Mouse (Mus musculus) erythroid progenitor cell, adult 5-6 weeks (primary cell): ENCODE measurements around the gene Odc1. TPM values are rescaled to one million over a fixed set of nuclear protein-coding genes. Genes with fewer than 3 reads are reported as not detected.

Experiments
- ATAC-seq: replicated peaks from 2 replicates; pipeline ENCODE4 v1.8.0; 2016; ENCODE audit warnings: moderate number of reproducible peaks, mild to moderate bottlenecking, moderate TSS enrichment, inconsistent platforms; ENCODE audit not compliant: poor library complexity, low FRiP score, severe bottlenecking
- total RNA-seq, 2 experiments: library from RNA; stranded (forward) in 1 of 2; stranded (reverse) in 1 of 2; fragments of 150-400 nt in 1 of 2; fragments of 186-747, 209-891 nt in 1 of 2; gene quantifications; 2 replicates each; pipeline versions ENCODE4 v1.2.3 to v1.2.4; 2015 to 2017; ENCODE audit warnings: low replicate concordance in 2 of 2

The Odc1 gene
- total RNA-seq (2015; ENCODE audit: low replicate concordance) (1,351 and 1,432 TPM in 2 replicates), total RNA-seq (2017; ENCODE audit: low replicate concordance) (1,739 and 2,218 TPM in 2 replicates)

DNA sequence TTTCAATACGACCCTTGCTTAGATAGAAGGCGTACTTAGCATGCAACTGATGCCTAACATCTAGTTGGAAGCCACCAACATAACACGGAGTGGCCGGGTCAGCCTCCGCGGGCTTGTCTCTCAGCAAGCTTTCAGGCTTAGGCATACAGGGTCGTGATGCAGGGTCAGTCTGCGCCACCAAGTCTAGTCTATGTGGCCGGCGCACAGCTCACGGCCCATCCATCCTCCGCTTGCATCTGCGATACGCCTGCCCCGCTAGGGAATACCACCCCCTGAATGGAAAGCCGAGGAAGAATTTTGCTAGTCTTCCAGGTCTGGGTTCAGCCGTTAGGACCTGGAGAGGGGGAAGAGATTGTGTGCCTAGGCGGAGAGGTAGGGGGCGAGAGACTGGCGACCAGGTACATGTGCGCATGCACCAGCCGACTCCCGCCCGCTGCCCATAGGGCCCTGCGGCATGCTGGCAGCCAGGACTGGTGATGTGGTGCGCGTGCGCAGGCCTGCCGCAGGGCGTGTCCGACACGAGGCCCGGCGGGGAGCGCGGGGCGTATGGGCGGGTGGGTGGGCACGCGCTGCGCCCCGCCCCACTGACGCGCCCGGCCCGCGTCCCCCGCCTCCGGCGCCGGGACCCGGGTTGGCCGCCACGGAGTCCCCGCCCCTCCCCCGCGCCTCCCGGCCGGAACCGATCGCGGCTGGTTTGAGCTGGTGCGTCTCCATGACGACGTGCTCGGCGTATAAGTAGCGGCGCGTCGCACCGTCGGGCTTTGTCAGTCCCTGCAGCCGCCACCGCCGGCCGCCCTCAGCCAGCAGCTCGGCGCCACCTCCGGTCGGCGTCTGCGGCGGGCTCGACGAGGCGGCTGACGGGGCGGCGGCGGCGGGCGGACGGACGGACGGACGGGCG is at the start of gene Odc1:
Gene Odc1 (plus strand): TSS at position 586 of the 898 bp plus-strand sequence.
- peak; percentile 87 for ATAC-seq

DNA sequence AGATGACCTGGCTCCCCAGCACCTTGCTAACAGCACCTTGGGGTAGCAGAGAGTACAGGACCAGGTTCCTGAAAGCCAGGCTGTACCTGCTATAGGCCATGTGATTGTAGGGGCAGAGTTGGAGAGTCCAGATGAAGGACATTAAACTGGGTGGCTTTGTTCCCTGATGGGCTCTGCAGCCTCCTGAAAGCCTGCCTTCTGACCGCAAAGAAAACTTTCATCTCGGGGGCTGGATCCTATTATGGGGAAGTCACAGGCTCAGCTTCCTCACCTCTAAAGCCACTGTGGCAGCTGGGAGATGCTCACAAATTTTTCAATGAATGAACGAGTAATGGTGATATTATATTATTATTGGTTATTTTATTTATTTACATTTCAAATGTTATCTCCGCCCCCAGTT is 49.8 kb upstream of the Odc1 start:
- ATAC-seq = no peak

DNA sequence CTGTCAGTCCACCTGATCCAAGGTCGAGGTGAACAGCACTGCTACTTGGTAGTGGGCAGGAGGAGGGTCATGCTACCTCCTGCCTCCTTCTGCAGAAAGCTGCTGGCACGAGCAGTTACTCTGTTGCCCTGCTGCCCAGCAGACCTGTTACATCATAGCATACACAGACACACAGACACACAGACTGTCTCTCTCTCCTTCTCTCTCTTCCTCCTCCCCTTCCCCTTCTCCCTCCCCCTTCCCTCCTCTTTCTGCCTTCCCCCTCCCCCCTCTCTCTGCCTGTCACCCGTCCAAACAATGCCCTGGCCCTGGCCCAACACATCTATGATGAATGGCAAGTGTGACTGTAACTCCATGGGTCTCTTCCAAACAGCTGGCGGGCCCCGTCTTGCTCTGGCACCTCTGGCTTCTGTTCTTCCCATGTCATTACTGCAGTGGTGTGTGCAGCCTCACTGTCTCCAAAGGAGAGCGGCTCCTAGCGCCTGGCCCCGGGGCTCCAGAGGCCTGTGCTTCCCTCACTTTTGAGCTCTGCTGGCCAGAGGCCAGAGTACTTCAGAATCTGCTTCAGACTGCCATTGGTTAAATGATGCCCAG is 48.6 kb upstream of the Odc1 start:
- no peak; the same call in 1 of the 2 replicates for ATAC-seq

DNA sequence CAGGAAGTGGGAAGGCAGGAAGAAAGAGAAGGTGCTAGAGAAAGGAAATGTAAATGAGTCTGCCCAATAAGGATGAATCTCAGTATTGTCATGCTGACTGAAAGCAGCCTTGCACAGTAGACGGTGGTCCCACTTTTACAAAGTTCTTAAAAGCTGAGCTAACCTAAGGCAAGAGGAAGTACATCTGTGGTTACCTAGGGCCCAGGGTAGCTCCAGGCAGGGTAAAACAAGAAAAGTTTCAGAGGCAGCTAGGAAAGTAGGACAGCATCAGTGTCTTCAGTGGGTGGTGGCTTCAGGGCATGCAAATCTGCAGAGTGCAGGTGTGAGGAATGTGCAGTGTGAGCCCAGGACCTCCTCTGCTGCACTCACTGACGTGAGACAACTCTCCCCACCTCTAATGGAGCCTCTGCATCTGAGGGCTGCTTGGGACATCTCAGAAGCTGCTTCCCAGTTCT is 38.9 kb upstream of the Odc1 start:
- peak; percentile 70 for ATAC-seq

DNA sequence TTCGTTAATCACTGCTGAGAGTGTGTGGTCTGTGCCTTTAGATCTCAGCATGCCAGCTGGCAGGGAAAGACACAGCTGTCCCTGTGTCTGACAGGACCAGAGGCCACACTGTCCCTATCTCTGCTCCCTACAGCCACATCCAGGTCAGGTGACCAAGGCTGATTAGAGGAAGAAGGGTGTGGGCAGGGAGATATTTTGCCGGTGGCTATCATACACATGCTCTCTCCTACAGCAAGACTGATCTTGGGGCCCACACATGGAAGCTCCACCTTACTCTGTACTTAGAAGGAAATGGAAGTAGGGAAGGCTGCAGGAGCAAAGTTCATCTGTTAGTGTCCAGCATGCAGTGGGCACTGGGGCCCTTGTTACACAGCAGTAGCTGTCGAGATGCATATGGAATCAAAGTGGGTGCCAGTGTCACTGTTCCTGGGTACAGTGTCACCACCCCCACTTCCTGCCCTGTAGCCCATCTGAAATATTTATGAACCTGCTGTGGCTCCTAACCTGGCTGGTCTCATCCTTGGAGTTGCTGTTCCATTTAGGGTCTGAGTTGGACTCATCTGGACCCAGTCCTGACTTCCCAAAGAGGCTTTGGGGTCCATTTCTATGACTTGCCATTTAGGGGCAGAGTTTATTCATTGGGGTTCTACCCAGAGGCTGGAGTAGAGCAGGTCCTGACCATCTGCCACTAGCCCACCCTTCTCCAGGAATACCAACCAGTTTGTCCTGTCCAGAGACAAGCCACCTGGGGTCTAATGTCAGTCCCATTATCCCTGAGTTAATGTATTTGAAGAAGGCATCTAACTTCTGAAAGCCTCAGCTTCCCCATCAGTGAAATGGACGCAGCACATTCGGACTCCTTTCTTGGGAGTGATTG is 38.2 kb upstream of the Odc1 start:
- ATAC-seq = peak; percentile 96

DNA sequence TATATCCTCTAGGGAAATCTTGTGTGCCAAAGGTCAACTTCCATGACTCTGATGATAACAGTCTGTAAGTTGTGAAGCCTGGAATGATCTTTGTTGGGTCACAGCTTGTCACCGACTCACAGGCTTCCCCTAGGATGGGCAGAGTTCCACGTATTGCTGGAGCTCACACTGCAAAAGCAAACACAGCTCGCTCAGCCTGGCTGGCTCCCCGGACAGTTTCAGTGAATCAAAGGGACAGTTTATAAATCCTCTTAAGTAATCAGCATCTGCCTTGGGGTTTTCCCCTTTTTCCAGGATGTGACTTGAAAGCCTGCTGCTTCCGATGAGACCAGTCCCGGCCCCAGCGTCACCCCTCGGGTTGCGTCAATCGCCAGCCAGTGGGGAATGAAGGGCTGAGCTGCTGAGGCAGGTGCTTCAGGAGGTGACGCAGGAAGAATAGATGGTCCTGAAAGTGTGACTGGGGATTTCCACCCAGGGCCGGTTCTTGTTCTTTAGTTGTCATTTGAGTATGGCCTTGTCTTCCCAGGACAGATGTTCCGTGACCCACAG is 37.5 kb upstream of the Odc1 start:
- 0 out of 2 replicates have a peak, but pooled peaks have one; percentile 12 for ATAC-seq

DNA sequence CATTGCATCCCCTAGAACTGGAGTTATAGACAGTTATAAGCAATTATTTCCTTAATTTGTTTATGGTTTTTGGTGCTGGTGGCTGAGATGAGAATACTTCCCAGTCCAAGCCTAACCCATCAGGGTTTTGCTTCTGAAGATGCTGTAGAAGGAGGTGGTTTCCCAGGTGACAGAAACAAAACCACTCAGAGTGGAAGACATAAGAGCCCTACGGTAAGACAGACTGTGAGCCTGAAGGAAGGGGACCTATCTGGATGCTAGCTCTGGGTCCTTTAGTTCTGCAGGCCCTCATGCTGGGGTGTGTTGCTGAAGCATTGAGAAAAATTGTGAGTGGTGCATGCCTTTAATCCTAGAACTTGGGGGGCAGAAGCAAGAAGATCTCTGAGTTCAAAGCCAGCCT is 35.3 kb upstream of the Odc1 start:
- ATAC-seq = no peak

DNA sequence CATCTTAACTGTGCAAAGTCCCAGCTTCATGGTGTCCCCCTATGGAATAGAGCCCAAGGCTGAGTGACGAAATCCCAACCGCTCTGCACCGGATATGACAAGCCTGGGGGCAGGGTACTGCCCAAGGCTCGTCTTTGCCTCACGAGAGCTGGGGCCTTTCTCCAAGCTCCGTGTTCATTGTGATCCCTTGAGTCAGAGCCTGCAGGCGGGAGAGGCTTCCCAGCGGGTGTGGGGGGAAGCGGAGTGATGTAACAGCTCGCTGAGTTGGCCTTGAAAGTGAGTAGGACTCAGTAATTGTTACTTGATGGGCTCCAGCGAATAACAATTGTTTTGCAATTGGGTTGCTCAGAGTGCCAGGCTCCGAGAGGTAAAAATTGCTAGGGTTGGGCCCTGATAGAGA is 34.4 kb upstream of the Odc1 start:
- no peak for ATAC-seq

DNA sequence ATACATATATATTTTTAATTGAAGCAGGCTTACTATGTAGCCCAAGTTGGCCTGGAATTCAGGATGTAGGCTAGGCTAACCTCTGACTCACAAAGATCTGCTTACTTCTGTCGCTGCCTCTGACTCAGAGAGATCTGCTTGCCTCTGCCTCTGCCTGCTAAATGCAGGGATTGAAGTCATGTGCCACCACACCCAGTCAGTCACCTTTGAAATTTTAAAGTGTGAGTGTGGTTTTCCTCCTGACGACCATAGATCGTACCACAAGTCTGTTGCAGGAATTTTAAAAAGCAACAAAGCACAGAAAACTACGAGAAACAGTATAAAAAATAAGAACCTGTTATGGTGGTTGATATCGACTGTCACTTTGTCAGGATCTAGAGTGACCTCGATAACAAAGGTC is 33.6 kb upstream of the Odc1 start:
- ATAC-seq = no peak

DNA sequence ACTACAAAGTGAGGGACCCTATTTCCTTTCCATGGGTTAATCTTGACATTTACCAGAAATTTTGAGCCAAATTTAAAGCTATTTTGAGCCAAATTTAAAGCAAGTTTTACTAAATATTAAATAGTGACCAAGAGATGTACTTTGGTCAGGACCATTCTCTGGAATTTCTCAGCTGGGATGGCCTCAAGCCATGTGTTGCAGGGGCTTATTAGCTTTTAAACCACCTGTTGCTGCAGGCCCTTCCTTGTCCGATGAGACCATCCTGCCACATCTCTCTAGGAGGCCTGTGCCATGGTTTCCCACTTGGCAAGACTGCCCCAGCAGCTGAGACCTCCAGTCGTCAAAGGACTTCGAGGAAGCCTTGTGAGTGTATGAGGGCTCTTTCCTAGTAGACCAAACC is 15.4 kb upstream of the Odc1 start:
- no peak for ATAC-seq

DNA sequence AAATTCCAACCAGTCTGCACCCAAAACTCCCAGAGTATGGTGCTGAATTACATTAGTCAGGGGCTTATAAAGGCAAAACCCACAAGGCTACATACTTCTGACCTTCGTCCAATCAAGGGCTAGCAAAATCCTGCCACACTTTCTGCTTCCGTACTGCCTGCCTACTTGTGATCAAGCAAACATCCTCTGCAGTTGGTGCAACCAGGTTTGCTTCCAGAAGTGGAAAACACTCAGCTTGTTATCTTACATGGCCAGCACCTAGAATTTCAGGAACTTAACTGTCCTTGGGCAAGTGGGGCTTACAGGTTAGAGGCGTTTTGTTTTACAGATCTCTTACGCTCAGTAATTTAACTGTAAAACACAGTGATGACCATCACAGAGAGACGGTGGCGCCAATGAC is 14.9 kb upstream of the Odc1 start:
- peak; percentile 34; the same call in 1 of the 2 replicates for ATAC-seq

DNA sequence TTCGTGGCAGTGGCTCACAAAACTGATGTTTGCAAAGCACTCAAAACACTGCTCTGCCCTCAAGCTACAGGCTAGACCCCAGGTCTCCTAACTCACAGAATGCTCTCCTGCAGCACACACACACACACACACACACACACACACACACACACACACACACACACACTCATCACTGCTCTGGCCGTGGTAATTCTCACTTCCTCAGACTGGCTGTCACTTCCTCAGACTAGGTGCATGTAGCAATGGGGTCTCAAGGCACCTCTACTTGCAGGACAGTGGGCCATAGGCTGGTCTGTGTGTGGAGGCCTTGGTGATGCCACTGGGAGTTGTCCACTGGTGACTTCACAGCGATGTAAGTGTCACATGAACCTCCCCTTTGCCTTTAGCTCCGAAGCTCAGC is 13.8 kb upstream of the Odc1 start:
- no peak for ATAC-seq

DNA sequence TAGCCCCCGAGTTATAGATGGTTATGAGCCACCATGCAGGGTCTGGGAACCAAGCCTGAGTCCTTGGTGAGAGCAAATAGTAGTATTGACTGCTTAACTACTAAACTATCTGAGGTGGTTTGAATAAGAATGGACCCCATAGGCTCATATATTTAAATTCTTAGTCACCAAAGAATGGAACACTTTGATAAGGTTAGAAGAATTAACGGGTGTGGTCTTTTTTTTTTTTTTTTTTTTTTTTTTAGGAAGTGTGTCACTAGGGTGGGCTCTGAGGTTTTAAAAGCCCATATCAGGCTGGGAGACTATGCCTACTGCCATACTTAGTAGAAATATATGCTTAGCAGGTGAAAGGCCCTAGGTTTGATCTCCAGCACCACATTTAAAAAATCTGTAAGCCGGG is 8.4 kb upstream of the Odc1 start:
- no peak for ATAC-seq

DNA sequence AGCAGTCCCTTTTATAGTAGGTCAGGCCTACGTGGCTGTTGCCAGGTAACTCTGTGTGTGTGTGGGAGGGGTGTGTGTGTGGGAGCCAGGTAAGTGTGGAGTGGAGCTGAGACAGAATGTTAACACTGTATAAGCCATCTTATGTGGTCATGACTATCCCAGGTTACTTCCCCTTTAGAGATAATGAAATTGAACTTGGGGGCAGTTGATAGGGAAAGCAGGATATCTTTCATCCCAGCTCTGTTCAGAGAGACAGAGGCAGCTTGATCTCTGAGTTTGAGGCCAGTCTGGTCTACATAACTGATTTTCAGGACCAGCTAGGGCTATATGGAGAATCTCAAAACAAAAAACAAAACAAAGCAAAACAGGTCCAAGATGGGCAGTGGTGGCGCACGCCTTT is 7.4 kb upstream of the Odc1 start:
- ATAC-seq = no peak; the same call in 1 of the 2 replicates

DNA sequence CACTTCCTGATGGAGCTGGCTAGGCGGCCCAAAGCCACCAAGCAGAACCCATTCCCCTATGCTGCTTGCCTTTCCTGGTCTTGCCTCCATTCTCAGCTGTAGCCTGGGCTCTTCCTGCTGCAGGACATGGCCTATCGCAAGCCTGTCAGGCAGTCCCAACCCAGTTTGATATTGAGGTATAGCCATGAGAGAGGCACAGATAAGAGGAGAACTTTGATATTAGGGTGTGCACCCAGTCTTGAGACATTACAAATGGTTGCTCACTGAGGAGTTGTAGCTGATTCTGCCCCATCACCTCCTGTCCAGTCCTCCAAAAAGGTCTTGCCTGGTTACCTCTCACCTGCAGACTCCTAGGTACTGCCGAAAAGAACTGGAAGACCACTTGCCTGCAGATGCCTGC is 6.5 kb upstream of the Odc1 start:
- ATAC-seq = peak; percentile 89

DNA sequence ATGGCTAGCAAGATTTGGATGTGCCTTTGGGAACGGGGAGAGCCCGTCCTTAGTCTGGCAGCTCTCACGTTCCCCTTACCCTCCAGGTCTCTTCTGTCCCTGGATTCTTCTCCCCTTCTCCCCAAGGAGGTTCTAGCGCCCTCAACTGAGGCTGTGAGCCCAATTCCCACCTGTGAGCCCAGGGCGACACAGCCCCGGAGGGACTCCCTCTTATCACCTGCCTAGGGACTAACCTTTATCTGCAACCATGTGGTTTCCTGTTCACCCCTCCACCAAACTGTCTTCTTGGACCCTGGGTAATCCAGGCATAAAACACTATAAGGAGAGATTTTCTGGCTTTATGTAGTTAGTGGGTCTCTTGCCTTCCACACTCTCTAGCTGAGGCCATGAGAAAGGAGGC is 5.6 kb upstream of the Odc1 start:
- ATAC-seq = peak; percentile 43

DNA sequence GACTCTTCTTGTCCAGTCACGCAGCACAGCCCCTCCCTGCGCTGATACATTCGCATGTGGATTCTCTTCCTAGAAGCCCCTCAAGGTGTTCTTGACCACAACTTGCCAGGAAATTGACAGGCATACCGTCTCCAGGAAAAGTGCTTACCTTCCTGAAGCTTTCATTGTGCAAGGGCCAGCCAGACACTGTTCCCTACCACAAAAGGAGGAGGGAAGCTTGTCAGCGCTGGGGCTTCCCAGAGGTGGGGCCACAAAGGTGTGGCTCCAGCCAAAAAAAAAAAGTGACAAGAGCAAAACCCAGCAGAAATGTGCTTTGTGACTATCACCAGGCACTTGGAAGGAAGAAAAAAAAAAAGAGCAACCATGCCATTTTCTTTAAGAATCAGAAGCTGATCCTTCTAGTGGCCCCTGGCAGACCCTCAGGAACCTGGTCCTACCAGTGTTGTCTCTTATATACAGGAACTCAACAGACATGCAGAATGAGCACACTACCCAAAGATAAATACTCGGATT is 4.5 kb upstream of the Odc1 start:
- ATAC-seq = peak; percentile 36

DNA sequence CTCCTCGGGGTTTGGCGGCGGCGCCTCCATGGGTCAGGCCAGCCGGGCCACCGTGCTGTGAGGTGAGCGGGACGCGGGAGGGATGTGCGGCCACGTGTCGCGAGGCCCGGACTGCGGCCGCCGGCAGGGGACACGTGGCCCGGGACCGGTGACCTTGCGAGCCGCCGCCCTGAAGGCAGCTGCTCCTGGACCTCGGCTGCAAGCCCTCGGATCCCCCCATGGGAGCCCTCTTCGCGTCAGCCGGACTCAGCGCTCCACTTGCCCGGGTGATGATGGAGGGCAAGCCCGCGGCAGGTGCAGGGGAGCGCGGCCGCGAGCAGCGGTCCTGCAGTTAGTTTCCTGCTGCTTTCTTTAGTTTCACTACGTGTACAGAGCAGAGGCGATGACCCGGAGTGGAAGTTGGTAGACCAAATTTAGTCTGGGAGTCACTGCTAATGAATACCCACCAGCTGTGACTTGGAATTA is 545 bp downstream of the Odc1 start:
- peak; percentile 4; the same call in 1 of the 2 replicates for ATAC-seq

DNA sequence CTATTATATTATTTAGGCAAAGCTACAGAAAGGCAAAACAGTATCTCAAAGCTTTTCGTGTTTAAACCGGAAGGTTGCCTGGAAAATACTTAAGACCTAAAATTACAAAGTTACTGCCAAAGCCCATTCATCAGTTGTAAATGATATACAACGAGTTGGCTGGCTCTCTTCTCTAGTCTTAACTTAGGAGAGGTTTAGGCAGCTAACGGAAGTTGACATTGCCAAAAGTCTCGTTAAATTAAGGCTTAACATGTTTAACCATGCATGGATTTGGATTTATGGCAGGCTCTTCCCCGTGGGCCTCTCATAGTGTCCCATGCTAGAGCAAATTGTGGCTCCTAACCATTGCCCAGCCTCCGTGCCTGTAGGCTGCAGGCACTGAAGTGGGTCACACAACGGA is 1.3 kb downstream of the Odc1 start:
- no peak for ATAC-seq
